Mouse (Mus musculus): ENCODE data around the gene Inpp5a.

Inpp5a gene

DNA sequence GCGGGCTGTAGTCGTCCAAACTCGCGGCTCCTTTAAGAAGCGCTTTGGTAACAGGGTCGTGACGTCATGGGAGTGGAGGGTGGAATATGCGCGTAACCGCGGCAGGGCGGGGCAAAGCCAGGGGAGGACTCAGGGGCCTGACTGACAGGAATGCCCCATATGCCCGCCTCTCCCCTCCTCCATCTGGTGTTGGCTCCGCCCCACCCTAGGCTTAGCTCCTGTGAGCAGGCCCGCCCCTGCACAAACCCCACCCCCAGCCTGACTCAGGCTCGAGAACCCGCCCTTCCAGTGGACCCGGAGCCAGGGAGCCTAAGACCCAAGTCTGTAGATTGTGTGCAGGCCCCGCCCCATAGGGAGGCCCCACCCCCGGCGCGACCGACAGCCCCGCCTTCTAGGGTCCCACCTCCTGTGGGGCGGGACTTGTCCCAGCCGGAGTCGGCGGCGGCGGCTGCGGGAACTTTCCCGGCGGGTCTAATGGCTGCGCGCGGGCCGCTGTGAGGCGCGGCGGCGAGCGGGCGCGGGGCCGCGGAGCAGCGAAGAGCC, at the start of gene Inpp5a:
Gene Inpp5a (plus strand): TSS at position 440 of the 543 bp plus-strand sequence.
- peak; percentile 99 to 100 for DNase-seq

DNA sequence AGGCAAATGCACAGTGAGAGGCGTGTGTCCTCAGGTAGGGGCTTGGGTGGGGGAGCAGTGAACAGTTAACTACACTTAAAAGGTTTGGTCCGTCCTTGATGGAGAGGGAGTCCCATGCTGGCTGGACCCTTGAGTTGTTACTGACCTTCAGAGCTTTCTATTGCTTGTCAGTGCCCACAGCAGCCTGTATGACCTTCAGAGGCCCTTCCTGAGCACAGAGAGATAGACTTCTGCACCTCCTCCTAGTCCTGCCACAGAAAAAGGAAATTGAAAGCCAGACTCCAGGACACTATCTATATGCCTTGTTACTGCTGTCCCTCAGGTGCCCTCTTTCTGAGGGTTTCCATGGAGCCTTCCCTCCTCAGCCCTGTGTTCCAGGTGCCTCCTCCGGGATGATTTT, 49.7 kb upstream of the Inpp5a start:
- peak in 1 of 2 experiments; percentile 8 for DNase-seq

GRCm38 (mm10) chr7:139341020-139341660, 47.8 kb upstream of the Inpp5a start:
- peak in 1 of 2 experiments; percentile 8 for DNase-seq

- DNase-seq = no peak
These were observed 46.1 kb upstream of the Inpp5a start for GRCm38 (mm10) chr7:139342809-139343208.

GRCm38 (mm10) chr7:139347051-139347450, 41.9 kb upstream of the Inpp5a start:
- DNase-seq = peak in 1 of 2 experiments; percentile 9

DNA sequence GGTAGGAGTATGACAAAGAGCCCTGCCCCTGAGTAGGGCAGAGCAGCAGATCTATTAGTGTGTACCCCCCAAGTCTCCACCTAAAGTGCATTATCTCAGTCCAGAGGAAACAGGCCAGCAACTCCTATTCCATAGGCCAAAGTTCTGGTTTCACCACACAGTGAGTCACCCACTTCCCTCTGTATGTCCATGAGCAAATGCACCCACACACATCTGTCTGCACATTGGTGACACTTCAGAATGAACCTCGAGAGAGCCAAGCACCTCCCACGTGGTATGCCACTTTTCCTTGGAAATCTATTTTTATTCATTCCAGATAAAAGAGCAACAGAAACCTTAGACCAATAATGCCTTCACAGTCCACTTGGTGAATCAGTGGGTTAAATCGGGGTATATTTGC, 38.3 kb upstream of the Inpp5a start:
- DNase-seq = peak in 1 of 2 experiments; percentile 5

GRCm38 (mm10) chr7:139354370-139355139, 34.4 kb upstream of the Inpp5a start:
- peak in 1 of 2 experiments; percentile 61 for DNase-seq

DNA sequence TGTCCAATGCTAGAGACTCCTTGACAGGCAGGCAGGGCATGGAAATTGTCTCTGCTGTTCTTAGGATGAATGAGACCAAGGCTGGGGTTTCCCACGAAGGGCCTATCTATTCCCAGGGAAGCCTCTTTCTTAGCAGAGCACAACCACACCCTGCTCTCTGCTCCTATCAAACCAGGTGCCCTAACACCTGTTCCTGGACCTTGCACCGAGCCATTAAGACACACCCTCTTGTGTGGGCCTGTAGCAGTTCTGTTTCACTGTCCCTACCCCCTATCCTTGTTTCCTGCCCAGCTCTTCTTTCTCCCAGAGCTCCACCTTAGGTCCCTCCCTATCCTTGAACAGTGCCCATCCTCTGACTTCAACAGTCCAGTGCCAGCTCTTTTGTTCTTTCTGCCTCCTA, 31.9 kb upstream of the Inpp5a start:
- DNase-seq = no peak

DNA sequence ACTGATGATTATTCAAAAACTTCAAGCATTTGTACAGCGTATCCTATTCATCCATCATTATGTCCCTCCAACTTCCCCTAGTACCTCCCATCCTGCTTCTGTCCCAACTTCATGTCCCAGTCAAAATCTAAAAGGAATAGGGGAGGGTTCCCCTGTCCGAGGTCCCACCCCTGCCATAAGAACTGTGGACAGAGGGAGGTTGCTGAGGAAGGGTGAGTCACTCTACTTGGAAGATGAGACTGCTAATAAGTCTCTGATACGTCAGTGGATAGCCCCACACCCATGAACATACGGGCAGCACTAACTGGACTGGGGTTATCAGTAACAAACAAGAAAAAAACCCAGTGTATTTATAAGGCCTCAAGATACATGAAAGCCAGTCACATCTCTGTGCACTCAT, 29.0 kb upstream of the Inpp5a start:
- DNase-seq = no peak

DNA sequence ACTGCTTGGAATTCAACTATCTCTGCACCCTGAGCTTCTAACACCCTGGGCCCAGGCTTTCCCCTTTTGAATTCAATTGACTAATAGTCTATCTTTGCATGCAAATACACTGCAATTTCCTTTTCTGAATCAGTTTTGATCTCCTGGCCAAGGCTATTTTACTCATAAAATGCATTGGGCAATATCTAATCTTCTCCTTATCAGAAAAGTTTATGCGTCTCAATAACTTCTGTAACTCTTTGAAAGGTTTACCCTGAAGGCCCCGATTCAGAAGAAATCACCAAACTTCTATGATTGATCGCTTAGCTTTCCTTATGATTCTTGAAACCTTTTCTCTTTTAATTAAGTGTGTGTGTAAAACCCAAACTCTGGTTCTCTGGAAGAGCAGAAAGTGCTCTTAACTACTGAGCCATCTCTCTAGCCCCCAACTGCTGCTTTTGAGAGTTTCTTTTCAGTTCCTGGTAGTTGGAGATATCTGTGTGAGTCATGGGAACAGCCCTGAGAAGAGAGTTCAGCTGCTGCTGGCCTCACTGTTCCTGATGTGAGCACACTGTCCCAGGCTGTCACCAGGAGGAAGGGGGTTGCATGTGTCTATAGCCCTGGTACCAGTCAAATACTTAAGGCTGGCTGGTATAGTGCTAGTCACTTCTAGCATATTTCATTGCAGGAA, 27.9 kb upstream of the Inpp5a start:
- DNase-seq = no peak

- DNase-seq = no peak
These were observed 27.1 kb upstream of the Inpp5a start for GRCm38 (mm10) chr7:139361799-139362198.

GRCm38 (mm10) chr7:139362514-139362913, 26.4 kb upstream of the Inpp5a start:
- peak in 1 of 2 experiments; percentile 13 for DNase-seq

GRCm38 (mm10) chr7:139363281-139364004, 25.5 kb upstream of the Inpp5a start:
- DNase-seq = peak in 1 of 2 experiments; percentile 36

GRCm38 (mm10) chr7:139364005-139364557, 24.8 kb upstream of the Inpp5a start:
- peak; percentile 86 to 88 for DNase-seq

DNA sequence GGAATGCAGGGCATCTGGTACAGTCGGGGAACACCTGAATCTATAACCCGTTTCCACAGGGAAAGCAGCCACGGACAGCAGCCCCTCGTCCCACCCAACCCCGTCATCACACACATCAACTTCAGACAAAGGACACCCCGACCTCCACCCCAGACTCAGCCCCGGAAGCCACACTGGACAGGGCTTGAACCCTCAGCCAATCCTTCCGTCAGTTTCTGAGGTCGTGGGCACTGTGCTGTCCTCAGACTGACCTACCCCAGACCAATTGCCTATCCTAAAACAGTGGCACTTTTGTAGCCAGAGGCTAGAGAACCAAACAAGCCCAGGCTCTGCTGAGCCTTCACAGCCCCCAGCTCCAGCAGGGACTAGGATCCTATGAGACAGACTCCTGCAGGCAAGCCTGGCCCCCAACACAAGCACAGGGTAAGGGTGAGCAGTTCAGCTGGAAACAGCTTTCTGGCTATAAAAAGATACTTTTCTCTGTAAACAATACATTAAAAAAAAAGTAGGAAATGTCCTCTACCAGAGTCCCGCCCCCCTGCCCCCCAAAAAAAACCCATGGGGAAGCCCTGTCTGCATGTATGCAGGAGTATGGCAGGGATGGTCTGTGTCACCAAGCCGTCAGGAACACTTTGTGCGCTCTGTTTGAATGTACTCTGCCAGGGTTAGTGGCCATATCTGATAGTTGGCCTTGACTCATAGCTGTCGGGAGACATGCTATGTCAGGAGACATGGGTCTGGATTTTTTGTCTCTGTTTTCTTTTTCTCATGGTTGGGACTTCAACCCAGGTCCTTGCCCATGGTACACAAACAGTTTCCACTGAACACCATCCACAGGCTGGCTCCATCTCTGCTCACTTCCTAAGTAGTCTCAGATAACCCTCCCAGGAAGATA, 23.7 kb upstream of the Inpp5a start:
- DNase-seq = peak in 1 of 2 experiments; percentile 72

GRCm38 (mm10) chr7:139366131-139366530, 22.8 kb upstream of the Inpp5a start:
- no peak for DNase-seq

GRCm38 (mm10) chr7:139366549-139366948, 22.4 kb upstream of the Inpp5a start:
- DNase-seq = peak; percentile 57 to 73

- DNase-seq = peak in 1 of 2 experiments; percentile 63
These were observed 20.7 kb upstream of the Inpp5a start for GRCm38 (mm10) chr7:139368218-139368617.

GRCm38 (mm10) chr7:139368722-139369380, 20.1 kb upstream of the Inpp5a start:
- peak; percentile 66 to 89 for DNase-seq

GRCm38 (mm10) chr7:139369501-139370088, 19.3 kb upstream of the Inpp5a start:
- no peak for DNase-seq

Measured in lung, postnatal 4 days (tissue).